Mouse (Mus musculus): ENCODE data around the gene Adarb1.

DNA sequence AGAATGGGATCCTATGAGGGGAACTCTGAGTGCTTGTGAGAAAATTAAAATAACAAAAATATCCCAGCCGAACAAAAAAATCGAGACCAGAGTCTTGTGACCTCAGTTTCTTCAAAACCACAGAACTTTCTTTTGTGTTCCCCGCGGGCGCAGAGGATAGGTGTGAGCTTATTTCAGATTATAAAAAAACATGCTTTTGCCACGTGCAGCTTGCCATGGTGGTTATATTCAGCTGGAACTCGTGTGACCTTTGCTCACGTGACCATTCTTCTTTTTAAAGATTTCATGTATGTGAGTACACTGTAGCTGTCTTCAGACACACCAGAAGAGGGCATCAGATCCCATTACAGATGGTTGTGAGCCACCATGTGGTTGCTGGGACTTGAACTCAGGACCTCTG lies 128.5 kb downstream of the Adarb1 start:
- no peak for TF ChIP-seq EP300 (optimal IDR thresholded peaks at IDR 0.05)
- TF ChIP-seq CTCF (IDR thresholded peaks at IDR 0.05; ENCODE audit: low read depth) = no peak

Measured in stomach, postnatal 0 days (tissue).